Mouse (Mus musculus): ENCODE data around the gene Spata16. TPM values are rescaled to one million over a fixed set of nuclear protein-coding genes. Genes with fewer than 3 reads are reported as not detected.
"Not testable (repeated sequence)": the region's sequence is repeated elsewhere in the genome, so short reads cannot be mapped to it uniquely, and the experiment has no call there.

Gene Spata16
- not detected in 2 replicates for polyA plus RNA-seq (2016; fragmentation: Nextera tagmentation; extraction: Ambion mirVana)

GRCm38 (mm10) chr3:26637402-26637801 is at the start of gene Spata16:
Gene Spata16, plus strand, starts transcription at chr3:26637620.
- Histone ChIP-seq H3K36me3 (no peaks in the 10 kb centered on the region), H3K4me3 (no peak within 1 kb of the TSS), H3K27me3 (ENCODE audit: insufficient read depth, poor library complexity, severe bottlenecking) (no peaks in the 10 kb centered on the region), H3K9me3 (no peaks in the 10 kb centered on the region), H3K27ac (no peak within 1 kb of the TSS), H3K4me1 (no peaks in the 10 kb centered on the region)
- 58% methylated on average over 11 of the region's 11 CpGs for WGBS
- DNase-seq (ENCODE audit: low spot score), result no peak

- no peak overlapping the region for H3K4me3 ChIP-seq
- H3K27ac ChIP-seq, result no peak overlapping the region
- no peaks in the 10 kb centered on the region for H3K27me3 ChIP-seq (ENCODE audit: insufficient read depth, poor library complexity, severe bottlenecking)
- DNase-seq (ENCODE audit: low spot score), result no peak
- H3K36me3 ChIP-seq, result no peaks in the 10 kb centered on the region
- H3K4me1 ChIP-seq, result no peaks in the 10 kb centered on the region
- WGBS, result 79% methylated on average over 1 of the region's 1 CpGs
- H3K9me3 ChIP-seq, result peaks cover 5% of the 10 kb centered on the region
These were observed 32.6 kb upstream of the Spata16 start for GRCm38 (mm10) chr3:26604861-26605260.

- Histone ChIP-seq H3K27ac (no peak overlapping the region), H3K4me3 (no peak overlapping the region), H3K9me3 (no peaks in the 10 kb centered on the region), H3K4me1 (no peaks in the 10 kb centered on the region), H3K36me3 (no peaks in the 10 kb centered on the region), H3K27me3 (ENCODE audit: insufficient read depth, poor library complexity, severe bottlenecking) (no peaks in the 10 kb centered on the region)
- 76% methylated on average over 5 of the region's 5 CpGs for WGBS
- no peak for DNase-seq (ENCODE audit: low spot score)
These were observed 28.9 kb upstream of the Spata16 start for GRCm38 (mm10) chr3:26608531-26608930.

- 87% methylated on average over 9 of the region's 9 CpGs for WGBS
- no peaks in the 10 kb centered on the region for H3K9me3 ChIP-seq
- H3K36me3 ChIP-seq, result no peaks in the 10 kb centered on the region
- no peaks in the 10 kb centered on the region for H3K27me3 ChIP-seq (ENCODE audit: insufficient read depth, poor library complexity, severe bottlenecking)
- H3K27ac ChIP-seq, result no peak overlapping the region
- H3K4me1 ChIP-seq, result no peaks in the 10 kb centered on the region
- no peak overlapping the region for H3K4me3 ChIP-seq
- no peak for DNase-seq (ENCODE audit: low spot score)
These were observed 1.8 kb downstream of the Spata16 start for GRCm38 (mm10) chr3:26639214-26639613.

- H3K27me3 ChIP-seq (ENCODE audit: insufficient read depth, poor library complexity, severe bottlenecking), result no peaks in the 10 kb centered on the region
- no peaks in the 10 kb centered on the region for H3K36me3 ChIP-seq
- no peak overlapping the region for H3K27ac ChIP-seq
- no peak overlapping the region for H3K4me3 ChIP-seq
- H3K4me1 ChIP-seq, result no peaks in the 10 kb centered on the region
- no peaks in the 10 kb centered on the region for H3K9me3 ChIP-seq
- no peak for DNase-seq (ENCODE audit: low spot score)
- WGBS, result 88% methylated on average over 8 of the region's 8 CpGs
These were observed 2.4 kb downstream of the Spata16 start for GRCm38 (mm10) chr3:26639851-26640250.

GRCm38 (mm10) chr3:26640321-26641075 is 3.1 kb downstream of the Spata16 start:
- H3K4me1 ChIP-seq, result no peaks in the 10 kb centered on the region
- no peaks in the 10 kb centered on the region for H3K36me3 ChIP-seq
- H3K9me3 ChIP-seq, result no peaks in the 10 kb centered on the region
- no peak overlapping the region for H3K27ac ChIP-seq
- no peak overlapping the region for H3K4me3 ChIP-seq
- no peaks in the 10 kb centered on the region for H3K27me3 ChIP-seq (ENCODE audit: insufficient read depth, poor library complexity, severe bottlenecking)
- WGBS, result 81% methylated on average over 8 of the region's 8 CpGs
- DNase-seq (ENCODE audit: low spot score), result no peak

GRCm38 (mm10) chr3:26641351-26642249 is 4.2 kb downstream of the Spata16 start:
- WGBS, result 80% methylated on average over 15 of the region's 15 CpGs
- no peak for DNase-seq (ENCODE audit: low spot score)
- Histone ChIP-seq H3K36me3 (no peaks in the 10 kb centered on the region), H3K4me3 (no peak overlapping the region), H3K9me3 (no peaks in the 10 kb centered on the region), H3K4me1 (no peaks in the 10 kb centered on the region), H3K27me3 (ENCODE audit: insufficient read depth, poor library complexity, severe bottlenecking) (no peaks in the 10 kb centered on the region), H3K27ac (no peak overlapping the region)

GRCm38 (mm10) chr3:26644136-26644535 is 6.7 kb downstream of the Spata16 start:
- Histone ChIP-seq H3K36me3 (no peaks in the 10 kb centered on the region), H3K9me3 (no peaks in the 10 kb centered on the region), H3K27me3 (ENCODE audit: insufficient read depth, poor library complexity, severe bottlenecking) (no peaks in the 10 kb centered on the region), H3K4me1 (no peaks in the 10 kb centered on the region), H3K27ac (no peak overlapping the region), H3K4me3 (no peak overlapping the region)
- no peak for DNase-seq (ENCODE audit: low spot score)
- WGBS, result 90% methylated on average over 1 of the region's 1 CpGs

- Histone ChIP-seq H3K9me3 (no peaks in the 10 kb centered on the region), H3K27ac (no peak overlapping the region), H3K4me3 (no peak overlapping the region), H3K36me3 (no peaks in the 10 kb centered on the region), H3K4me1 (no peaks in the 10 kb centered on the region), H3K27me3 (ENCODE audit: insufficient read depth, poor library complexity, severe bottlenecking) (no peaks in the 10 kb centered on the region)
- no peak for DNase-seq (ENCODE audit: low spot score)
- 80% methylated on average over 7 of the region's 7 CpGs for WGBS
These were observed 9.4 kb downstream of the Spata16 start for GRCm38 (mm10) chr3:26646834-26647233.

GRCm38 (mm10) chr3:26685832-26686231 is 48.4 kb downstream of the Spata16 start:
- Histone ChIP-seq H3K27ac (no peak overlapping the region), H3K4me1 (no peaks in the 10 kb centered on the region), H3K4me3 (no peak overlapping the region), H3K36me3 (no peaks in the 10 kb centered on the region), H3K27me3 (ENCODE audit: insufficient read depth, poor library complexity, severe bottlenecking) (no peaks in the 10 kb centered on the region), H3K9me3 (no peaks in the 10 kb centered on the region)
- DNase-seq (ENCODE audit: low spot score), result no peak
- WGBS, result 70% methylated on average over 3 of the region's 3 CpGs

- 75% methylated on average over 5 of the region's 5 CpGs for WGBS
- not testable (repeated sequence) for H3K27me3 ChIP-seq (ENCODE audit: insufficient read depth, poor library complexity, severe bottlenecking); H3K4me1 ChIP-seq; H3K9me3 ChIP-seq; H3K4me3 ChIP-seq; DNase-seq (ENCODE audit: low spot score); H3K27ac ChIP-seq; H3K36me3 ChIP-seq
These were observed 72.1 kb downstream of the Spata16 start for GRCm38 (mm10) chr3:26709492-26709891.

GRCm38 (mm10) chr3:26727526-26727925 is 90.1 kb downstream of the Spata16 start:
- 73% methylated on average over 6 of the region's 6 CpGs for WGBS
- Histone ChIP-seq H3K9me3 (no peaks in the 10 kb centered on the region), H3K4me3 (no peak overlapping the region), H3K4me1 (no peaks in the 10 kb centered on the region), H3K27me3 (ENCODE audit: insufficient read depth, poor library complexity, severe bottlenecking) (no peaks in the 10 kb centered on the region), H3K27ac (no peak overlapping the region), H3K36me3 (no peaks in the 10 kb centered on the region)
- no peak for DNase-seq (ENCODE audit: low spot score)

- WGBS, result 75% methylated on average over 2 of the region's 2 CpGs
- Histone ChIP-seq H3K27me3 (ENCODE audit: insufficient read depth, poor library complexity, severe bottlenecking) (no peaks in the 10 kb centered on the region), H3K4me1 (no peaks in the 10 kb centered on the region), H3K9me3 (no peaks in the 10 kb centered on the region), H3K27ac (no peak overlapping the region), H3K4me3 (no peak overlapping the region), H3K36me3 (no peaks in the 10 kb centered on the region)
- no peak for DNase-seq (ENCODE audit: low spot score)
These were observed 113.1 kb downstream of the Spata16 start for GRCm38 (mm10) chr3:26750492-26750891.
